Mouse (Mus musculus): Measurements from ENCODE around the gene BC049715.
A peak's percentile ranks its signal among the peaks of the same experiment; 100 is the strongest.

BC049715 gene

GRCm38 (mm10) chr6:136808631-136809046 lies 18.8 kb upstream of the BC049715 start:
- peak; percentile 30 to 56 for DNase-seq (ENCODE audit: low spot score in 2 of 2)

GRCm38 (mm10) chr6:136809077-136809476 lies 18.3 kb upstream of the BC049715 start:
- no peak for DNase-seq (ENCODE audit: low spot score in 2 of 2)

GRCm38 (mm10) chr6:136809673-136810072 lies 17.8 kb upstream of the BC049715 start:
- DNase-seq (ENCODE audit: low spot score in 2 of 2) = no peak

GRCm38 (mm10) chr6:136811196-136811595 lies 16.2 kb upstream of the BC049715 start:
- DNase-seq (ENCODE audit: low spot score in 2 of 2) = no peak

GRCm38 (mm10) chr6:136813117-136813516 lies 14.3 kb upstream of the BC049715 start:
- DNase-seq (ENCODE audit: low spot score in 2 of 2) = peak in 1 of 2 experiments; percentile 30

- DNase-seq (ENCODE audit: low spot score in 2 of 2) = no peak
Measured at GRCm38 (mm10) chr6:136815381-136815780, 12.0 kb upstream of the BC049715 start.

- DNase-seq (ENCODE audit: low spot score in 2 of 2) = no peak
Measured at GRCm38 (mm10) chr6:136816826-136817225, 10.6 kb upstream of the BC049715 start.

GRCm38 (mm10) chr6:136817549-136817948 lies 9.9 kb upstream of the BC049715 start:
- DNase-seq (ENCODE audit: low spot score in 2 of 2) = peak; percentile 88 to 94

GRCm38 (mm10) chr6:136820381-136820780 lies 7.0 kb upstream of the BC049715 start:
- DNase-seq (ENCODE audit: low spot score in 2 of 2) = no peak

GRCm38 (mm10) chr6:136821086-136821485 lies 6.3 kb upstream of the BC049715 start:
- no peak for DNase-seq (ENCODE audit: low spot score in 2 of 2)

- no peak for DNase-seq (ENCODE audit: low spot score in 2 of 2)
Measured at GRCm38 (mm10) chr6:136824987-136825386, 2.4 kb upstream of the BC049715 start.

GRCm38 (mm10) chr6:136827116-136827515 lies 310 bp upstream of the BC049715 start:
- no peak for DNase-seq (ENCODE audit: low spot score in 2 of 2)

GRCm38 (mm10) chr6:136827881-136828561 lies 595 bp downstream of the BC049715 start, which contains the start of gene Wbp11:
Gene Wbp11 (minus strand): TSS chr6:136828233.
- DNase-seq (ENCODE audit: low spot score in 2 of 2) = peak; percentile 96 to 97

- DNase-seq (ENCODE audit: low spot score in 2 of 2) = no peak
Measured at GRCm38 (mm10) chr6:136828681-136829080, 1.3 kb downstream of the BC049715 start.

GRCm38 (mm10) chr6:136831712-136832111 lies 4.3 kb downstream of the BC049715 start:
- no peak for DNase-seq (ENCODE audit: low spot score in 2 of 2)

- DNase-seq (ENCODE audit: low spot score in 2 of 2) = no peak
Measured at GRCm38 (mm10) chr6:136835352-136835751, 7.9 kb downstream of the BC049715 start, which contains the start of gene Smco3. Gene Smco3 (minus strand): TSS chr6:136835452.

GRCm38 (mm10) chr6:136837323-136837722 lies 9.9 kb downstream of the BC049715 start:
- DNase-seq (ENCODE audit: low spot score in 2 of 2) = no peak

GRCm38 (mm10) chr6:136844903-136845302 lies 17.5 kb downstream of the BC049715 start:
- no peak for DNase-seq (ENCODE audit: low spot score in 2 of 2)

GRCm38 (mm10) chr6:136845706-136846480 lies 18.5 kb downstream of the BC049715 start:
- DNase-seq (ENCODE audit: low spot score in 2 of 2) = no peak

- DNase-seq (ENCODE audit: low spot score in 2 of 2) = no peak
Measured at GRCm38 (mm10) chr6:136847267-136847666, 19.8 kb downstream of the BC049715 start.

- DNase-seq (ENCODE audit: low spot score in 2 of 2) = peak in 1 of 2 experiments; percentile 12
Measured at GRCm38 (mm10) chr6:136847790-136848189, 20.4 kb downstream of the BC049715 start.

- DNase-seq (ENCODE audit: low spot score in 2 of 2) = no peak
Measured at GRCm38 (mm10) chr6:136848399-136848798, 21.0 kb downstream of the BC049715 start.

- DNase-seq (ENCODE audit: low spot score in 2 of 2) = no peak
Measured at GRCm38 (mm10) chr6:136848971-136849370, 21.5 kb downstream of the BC049715 start.

Measured in right cerebral cortex, postnatal 36 days (tissue).